Mouse (Mus musculus) kidney, adult 9 months (tissue): ENCODE measurements around the gene Olfr239.
"Not testable (repeated sequence)": the region's sequence is repeated elsewhere in the genome, so short reads cannot be mapped to it uniquely, and the experiment has no call there.

Experiments used
- DNase-seq: peaks from one replicate; pipeline ENCODE4 v3.0.0; 2022

Gene Olfr239

DNA sequence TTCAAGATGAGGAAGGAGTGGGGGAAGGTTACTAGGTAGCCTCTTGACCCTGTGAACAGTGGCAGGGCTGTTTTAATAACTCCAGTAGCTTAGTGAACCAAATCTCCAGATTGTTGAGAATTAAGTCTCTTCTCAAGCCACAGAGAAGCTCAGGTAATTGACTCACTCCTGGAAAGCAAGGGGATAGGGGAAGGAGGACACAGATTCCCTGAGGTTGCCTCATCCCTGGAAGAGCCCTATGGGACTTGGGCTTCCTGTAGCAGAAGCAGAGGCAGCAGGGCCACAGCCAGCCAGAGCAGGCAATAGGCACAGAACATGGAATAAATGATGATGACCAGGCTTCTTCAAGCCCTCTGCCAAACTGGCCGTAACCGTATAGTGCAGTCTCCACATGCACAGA lies at the start of gene Olfr239:
Gene Olfr239 (plus strand): TSS at position 301 of the 400 bp plus-strand sequence.
- DNase-seq, result not testable (repeated sequence)

DNA sequence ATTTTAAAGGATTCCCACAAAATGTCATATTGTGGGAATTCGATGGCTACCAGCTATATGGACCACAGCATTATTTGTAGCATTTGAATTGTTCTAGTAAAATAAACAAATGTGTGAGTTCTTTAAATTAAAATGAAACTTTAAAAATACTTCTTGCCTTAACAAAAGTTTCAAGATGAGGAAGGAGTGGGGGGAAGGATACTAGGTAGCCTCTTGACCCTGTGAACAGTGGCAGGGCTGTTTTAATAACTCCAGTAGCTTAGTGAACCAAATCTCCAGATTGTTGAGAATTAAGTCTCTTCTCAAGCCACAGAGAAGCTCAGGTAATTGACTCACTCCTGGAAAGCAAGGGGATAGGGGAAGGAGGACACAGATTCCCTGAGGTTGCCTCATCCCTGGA lies 23.0 kb upstream of the Olfr239 start, which contains the start of gene Olfr55:
Gene Olfr55 (plus strand): TSS at position 301 of the 400 bp plus-strand sequence.
- DNase-seq, result not testable (repeated sequence)

DNA sequence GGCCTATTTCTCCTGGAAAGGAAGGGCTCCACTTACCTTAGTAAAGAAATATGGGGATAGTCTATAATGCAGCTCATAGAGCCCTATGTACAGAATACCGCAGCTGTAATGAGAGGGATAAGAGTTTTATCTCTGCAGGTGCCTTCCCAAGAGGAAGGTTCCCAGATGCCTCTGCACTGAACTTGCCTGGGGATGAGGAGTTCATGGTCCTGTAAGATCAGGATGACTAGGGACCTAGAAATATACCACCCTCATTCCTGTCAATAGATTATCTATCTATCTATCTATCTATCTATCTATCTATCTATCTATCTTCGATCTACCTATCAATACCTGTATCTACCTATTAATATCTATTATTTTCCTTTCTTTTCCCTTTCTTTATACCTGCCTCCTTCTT lies 30.5 kb downstream of the Olfr239 start, which contains the start of gene Olfr1564:
Gene Olfr1564 (minus strand): TSS at position 101 of the 400 bp plus-strand sequence.
- DNase-seq, result no peak

DNA sequence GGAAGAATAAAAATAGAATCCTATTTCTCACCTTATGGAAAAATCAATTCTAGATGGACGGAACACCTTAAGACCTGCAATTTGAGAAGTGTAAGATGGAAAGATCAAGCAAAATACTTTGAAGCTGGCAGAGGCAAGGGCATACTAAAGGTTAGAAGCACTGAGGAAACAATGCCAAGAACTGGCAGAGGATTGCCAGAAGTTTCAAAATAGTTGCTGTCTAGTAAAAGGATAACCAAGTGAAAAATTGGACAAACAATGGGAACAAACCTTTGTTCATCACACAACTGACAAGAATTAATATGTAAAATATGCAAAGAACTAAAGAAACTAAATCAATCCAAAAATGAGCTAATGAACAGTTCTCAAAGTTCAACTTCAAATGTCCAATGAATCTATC lies 45.5 kb downstream of the Olfr239 start:
- DNase-seq, result peak; percentile 50
